Mouse (Mus musculus): ENCODE results near the gene Gdpgp1.

- TF ChIP-seq POLR2A (IDR thresholded peaks at IDR 0.05; ENCODE audit: borderline replicate concordance, extremely low read depth, low read depth, low read length) (no peak), CTCF (IDR thresholded peaks at IDR 0.05; ENCODE audit: insufficient read depth, low read length) (no peak)
Measured at GRCm38 (mm10) chr7:80214459-80214858, 18.2 kb upstream of the Gdpgp1 start.
